Mouse (Mus musculus): ENCODE measurements around the gene Hs3st1. TPM values are rescaled to one million over a fixed set of nuclear protein-coding genes. Genes with fewer than 3 reads are reported as not detected.

Gene Hs3st1
- polyA plus RNA-seq, 1 experiment from 2014 or later = 38.4 TPM

- Histone ChIP-seq H3K36me3 (ENCODE audit: control insufficient read depth, insufficient read depth, low read length) (no peaks in the 10 kb centered on the region), H3K9me3 (replicated peaks; ENCODE audit: control insufficient read depth, low read length, poor library complexity, severe bottlenecking) (no peaks in the 10 kb centered on the region), H3K4me1 (ENCODE audit: control insufficient read depth, insufficient read depth, low read length) (no peaks in the 10 kb centered on the region), H3K4me2 (ENCODE audit: low read length) (no peak overlapping the region), H3K27ac (ENCODE audit: low read length) (no peak overlapping the region), H3K27me3 (ENCODE audit: control insufficient read depth, insufficient read depth, low read depth, low read length) (no peaks in the 10 kb centered on the region), H3K9ac (ENCODE audit: low read depth, low read length) (no peak overlapping the region), H3K4me3 (ENCODE audit: low read depth, low read length) (no peak overlapping the region)
- no peak for ATAC-seq
- WGBS = 90% methylated on average over 2 of the region's 2 CpGs
Observed at GRCm38 (mm10) chr5:39736843-39737242, 18.4 kb downstream of the Hs3st1 start.

GRCm38 (mm10) chr5:39733750-39734443, 21.4 kb downstream of the Hs3st1 start:
- 83% methylated on average over 1 of the region's 1 CpGs for WGBS
- no peaks in the 10 kb centered on the region for H3K9me3 ChIP-seq (replicated peaks; ENCODE audit: control insufficient read depth, low read length, poor library complexity, severe bottlenecking)
- no peaks in the 10 kb centered on the region for H3K4me1 ChIP-seq (ENCODE audit: control insufficient read depth, insufficient read depth, low read length)

GRCm38 (mm10) chr5:39733013-39733749, 22.1 kb downstream of the Hs3st1 start:
- ATAC-seq = no peak
- Histone ChIP-seq H3K9ac (ENCODE audit: low read depth, low read length) (no peak overlapping the region), H3K4me2 (ENCODE audit: low read length) (no peak overlapping the region), H3K9me3 (replicated peaks; ENCODE audit: control insufficient read depth, low read length, poor library complexity, severe bottlenecking) (no peaks in the 10 kb centered on the region), H3K36me3 (ENCODE audit: control insufficient read depth, insufficient read depth, low read length) (no peaks in the 10 kb centered on the region), H3K27me3 (ENCODE audit: control insufficient read depth, insufficient read depth, low read depth, low read length) (no peaks in the 10 kb centered on the region), H3K4me1 (ENCODE audit: control insufficient read depth, insufficient read depth, low read length) (no peaks in the 10 kb centered on the region), H3K4me3 (ENCODE audit: low read depth, low read length) (no peak overlapping the region), H3K27ac (ENCODE audit: low read length) (no peak overlapping the region)
- WGBS = 63% methylated on average over 5 of the region's 5 CpGs

More at GRCm38 (mm10) chr5:39733750-39734443, 21.4 kb downstream of the Hs3st1 start:
- H3K4me2 ChIP-seq (ENCODE audit: low read length) = no peak overlapping the region
- no peak overlapping the region for H3K27ac ChIP-seq (ENCODE audit: low read length)
- H3K27me3 ChIP-seq (ENCODE audit: control insufficient read depth, insufficient read depth, low read depth, low read length) = no peaks in the 10 kb centered on the region
- ATAC-seq = no peak
- H3K36me3 ChIP-seq (ENCODE audit: control insufficient read depth, insufficient read depth, low read length) = no peaks in the 10 kb centered on the region
- no peak overlapping the region for H3K9ac ChIP-seq (ENCODE audit: low read depth, low read length)
- no peak overlapping the region for H3K4me3 ChIP-seq (ENCODE audit: low read depth, low read length)

GRCm38 (mm10) chr5:39715694-39716550, 39.4 kb downstream of the Hs3st1 start:
- Histone ChIP-seq H3K9ac (ENCODE audit: low read depth, low read length) (no peak overlapping the region), H3K4me2 (ENCODE audit: low read length) (no peak overlapping the region), H3K4me1 (ENCODE audit: control insufficient read depth, insufficient read depth, low read length) (no peaks in the 10 kb centered on the region), H3K27ac (ENCODE audit: low read length) (no peak overlapping the region), H3K36me3 (ENCODE audit: control insufficient read depth, insufficient read depth, low read length) (no peaks in the 10 kb centered on the region), H3K4me3 (ENCODE audit: low read depth, low read length) (no peak overlapping the region), H3K27me3 (ENCODE audit: control insufficient read depth, insufficient read depth, low read depth, low read length) (no peaks in the 10 kb centered on the region), H3K9me3 (replicated peaks; ENCODE audit: control insufficient read depth, low read length, poor library complexity, severe bottlenecking) (no peaks in the 10 kb centered on the region)
- WGBS = 87% methylated on average over 13 of the region's 13 CpGs
- ATAC-seq = no peak

- H3K4me2 ChIP-seq (ENCODE audit: low read length) = no peak overlapping the region
- H3K9ac ChIP-seq (ENCODE audit: low read depth, low read length) = no peak overlapping the region
- ATAC-seq = no peak
- 86% methylated on average over 5 of the region's 5 CpGs for WGBS
- H3K36me3 ChIP-seq (ENCODE audit: control insufficient read depth, insufficient read depth, low read length) = no peaks in the 10 kb centered on the region
- H3K27me3 ChIP-seq (ENCODE audit: control insufficient read depth, insufficient read depth, low read depth, low read length) = no peaks in the 10 kb centered on the region
- no peaks in the 10 kb centered on the region for H3K4me1 ChIP-seq (ENCODE audit: control insufficient read depth, insufficient read depth, low read length)
- H3K4me3 ChIP-seq (ENCODE audit: low read depth, low read length) = no peak overlapping the region
- H3K27ac ChIP-seq (ENCODE audit: low read length) = no peak overlapping the region
- H3K9me3 ChIP-seq (replicated peaks; ENCODE audit: control insufficient read depth, low read length, poor library complexity, severe bottlenecking) = no peaks in the 10 kb centered on the region
Observed at GRCm38 (mm10) chr5:39715193-39715592, 40.1 kb downstream of the Hs3st1 start.

- Histone ChIP-seq H3K4me2 (ENCODE audit: low read length) (no peak overlapping the region), H3K27ac (ENCODE audit: low read length) (no peak overlapping the region), H3K27me3 (ENCODE audit: control insufficient read depth, insufficient read depth, low read depth, low read length) (no peaks in the 10 kb centered on the region), H3K4me1 (ENCODE audit: control insufficient read depth, insufficient read depth, low read length) (no peaks in the 10 kb centered on the region), H3K9ac (ENCODE audit: low read depth, low read length) (no peak overlapping the region), H3K36me3 (ENCODE audit: control insufficient read depth, insufficient read depth, low read length) (no peaks in the 10 kb centered on the region), H3K4me3 (ENCODE audit: low read depth, low read length) (no peak overlapping the region), H3K9me3 (replicated peaks; ENCODE audit: control insufficient read depth, low read length, poor library complexity, severe bottlenecking) (no peaks in the 10 kb centered on the region)
- 79% methylated on average over 3 of the region's 3 CpGs for WGBS
- ATAC-seq = no peak
Observed at GRCm38 (mm10) chr5:39705539-39705938, 49.7 kb downstream of the Hs3st1 start.

- no peak overlapping the region for H3K4me2 ChIP-seq (ENCODE audit: low read length)
- no peak for ATAC-seq
- no peak overlapping the region for H3K27ac ChIP-seq (ENCODE audit: low read length)
Observed at GRCm38 (mm10) chr5:39660826-39661225, 94.4 kb downstream of the Hs3st1 start.

GRCm38 (mm10) chr5:39659417-39659816, 95.9 kb downstream of the Hs3st1 start:
- H3K9me3 ChIP-seq (replicated peaks; ENCODE audit: control insufficient read depth, low read length, poor library complexity, severe bottlenecking) = no peaks in the 10 kb centered on the region
- WGBS = 37% methylated on average over 2 of the region's 2 CpGs
- no peak for ATAC-seq
- H3K4me2 ChIP-seq (ENCODE audit: low read length) = no peak overlapping the region
- H3K4me3 ChIP-seq (ENCODE audit: low read depth, low read length) = no peak overlapping the region
- H3K27ac ChIP-seq (ENCODE audit: low read length) = no peak overlapping the region
- H3K27me3 ChIP-seq (ENCODE audit: control insufficient read depth, insufficient read depth, low read depth, low read length) = no peaks in the 10 kb centered on the region
- H3K36me3 ChIP-seq (ENCODE audit: control insufficient read depth, insufficient read depth, low read length) = no peaks in the 10 kb centered on the region
- no peaks in the 10 kb centered on the region for H3K4me1 ChIP-seq (ENCODE audit: control insufficient read depth, insufficient read depth, low read length)
- H3K9ac ChIP-seq (ENCODE audit: low read depth, low read length) = no peak overlapping the region

More at GRCm38 (mm10) chr5:39660826-39661225, 94.4 kb downstream of the Hs3st1 start:
- WGBS = 93% methylated on average over 4 of the region's 4 CpGs
- H3K4me3 ChIP-seq (ENCODE audit: low read depth, low read length) = no peak overlapping the region
- H3K4me1 ChIP-seq (ENCODE audit: control insufficient read depth, insufficient read depth, low read length) = no peaks in the 10 kb centered on the region
- no peak overlapping the region for H3K9ac ChIP-seq (ENCODE audit: low read depth, low read length)
- no peaks in the 10 kb centered on the region for H3K36me3 ChIP-seq (ENCODE audit: control insufficient read depth, insufficient read depth, low read length)
- H3K27me3 ChIP-seq (ENCODE audit: control insufficient read depth, insufficient read depth, low read depth, low read length) = no peaks in the 10 kb centered on the region
- H3K9me3 ChIP-seq (replicated peaks; ENCODE audit: control insufficient read depth, low read length, poor library complexity, severe bottlenecking) = no peaks in the 10 kb centered on the region
